Mouse (Mus musculus): ENCODE measurements around the gene Gna13.

Gna13 gene

GRCm38 (mm10) chr11:109423294-109423693 lies 60.7 kb downstream of the Gna13 start:
- DNase-seq (ENCODE audit: low spot score) = no peak

GRCm38 (mm10) chr11:109425392-109426271 lies 63.0 kb downstream of the Gna13 start, which contains the start of gene Amz2:
TSS of gene Amz2 (plus strand) at chr11:109425946.
- DNase-seq (ENCODE audit: low spot score) = peak; percentile 98

GRCm38 (mm10) chr11:109426272-109426586 lies 63.6 kb downstream of the Gna13 start:
- DNase-seq (ENCODE audit: low spot score) = no peak

GRCm38 (mm10) chr11:109427353-109427752 lies 64.7 kb downstream of the Gna13 start:
- DNase-seq (ENCODE audit: low spot score) = no peak

- DNase-seq (ENCODE audit: low spot score) = no peak
Measured at GRCm38 (mm10) chr11:109434233-109434798, 71.7 kb downstream of the Gna13 start.

- no peak for DNase-seq (ENCODE audit: low spot score)
Measured at GRCm38 (mm10) chr11:109436889-109437288, 74.3 kb downstream of the Gna13 start.

- no peak for DNase-seq (ENCODE audit: low spot score)
Measured at GRCm38 (mm10) chr11:109439209-109439608, 76.6 kb downstream of the Gna13 start.

- peak; percentile 32 for DNase-seq (ENCODE audit: low spot score)
Measured at GRCm38 (mm10) chr11:109439829-109440340, 77.3 kb downstream of the Gna13 start.

- no peak for DNase-seq (ENCODE audit: low spot score)
Measured at GRCm38 (mm10) chr11:109440641-109441040, 78.0 kb downstream of the Gna13 start.

- DNase-seq (ENCODE audit: low spot score) = no peak
Measured at GRCm38 (mm10) chr11:109441119-109441518, 78.5 kb downstream of the Gna13 start.

GRCm38 (mm10) chr11:109442166-109442730 lies 79.6 kb downstream of the Gna13 start:
- no peak for DNase-seq (ENCODE audit: low spot score)

- no peak for DNase-seq (ENCODE audit: low spot score)
Measured at GRCm38 (mm10) chr11:109443468-109444263, 81.0 kb downstream of the Gna13 start.

- DNase-seq (ENCODE audit: low spot score) = no peak
Measured at GRCm38 (mm10) chr11:109444600-109444999, 82.0 kb downstream of the Gna13 start.

GRCm38 (mm10) chr11:109445438-109446035 lies 82.9 kb downstream of the Gna13 start:
- DNase-seq (ENCODE audit: low spot score) = peak; percentile 43

Data from left cerebral cortex, adult 11 months (tissue).